11 mouse cellular contexts compared by ENCODE assay signal in genomic region chr10:122449856-122450255, GRCm38 (mm10). TPM values are rescaled to one million over a fixed set of nuclear protein-coding genes. Genes with fewer than 3 reads are reported as not detected.
DNase-seq lines count a peak whose midpoint lies in the region; ATAC-seq lines count a peak whose summit lies in the region.
"Had no signal": no experiment of that assay in that cellular context is flagged by ENCODE, and none has a peak within 500 bp of the region (broad histone marks: within the 10 kb centered on the region; RNA-seq: fewer than 3 reads in every experiment).

No protein-coding gene starts in this region.

- no peak overlapping the region for H3K9ac ChIP-seq in heart, embryonic 15.5 days
- H3K9ac ChIP-seq in embryonic facial prominence, embryonic 14.5 days (ENCODE audit: low read depth, low read length) = no peak overlapping the region
- peak overlapping the region; percentile 52; the same call in 1 of the 2 replicates for H3K9ac ChIP-seq in hindbrain, embryonic 14.5 days
- no peak overlapping the region for H3K9ac ChIP-seq in midbrain, embryonic 16.5 days (ENCODE audit: low read depth, low read length)

- H3K4me2 ChIP-seq in heart, embryonic 15.5 days = peak overlapping the region; percentile 96; the same call in 1 of the 2 replicates
- H3K4me2 ChIP-seq in embryonic facial prominence, embryonic 14.5 days (ENCODE audit: low read depth, low read length) = peak overlapping the region; percentile 92
- peak overlapping the region; percentile 75 for H3K4me2 ChIP-seq in hindbrain, embryonic 14.5 days (replicated peaks)
- peak overlapping the region; percentile 72 for H3K4me2 ChIP-seq in midbrain, embryonic 16.5 days (ENCODE audit: low read length)

- no peak overlapping the region for H3K27ac ChIP-seq in heart, embryonic 15.5 days
- H3K27ac ChIP-seq in embryonic facial prominence, embryonic 14.5 days (replicated peaks; ENCODE audit: low read depth, low read length) = no peak overlapping the region
- H3K27ac ChIP-seq in hindbrain, embryonic 14.5 days = no peak overlapping the region
- H3K27ac ChIP-seq in midbrain, embryonic 16.5 days (ENCODE audit: low read length) = no peak overlapping the region

- no peaks in the 10 kb centered on the region for H3K36me3 ChIP-seq in heart, embryonic 15.5 days
- H3K36me3 ChIP-seq in embryonic facial prominence, embryonic 14.5 days (ENCODE audit: control insufficient read depth, insufficient read depth, low read length) = no peaks in the 10 kb centered on the region
- H3K36me3 ChIP-seq in hindbrain, embryonic 14.5 days (replicated peaks; ENCODE audit: control insufficient read depth, insufficient read depth) = no peaks in the 10 kb centered on the region
- no peaks in the 10 kb centered on the region for H3K36me3 ChIP-seq in midbrain, embryonic 16.5 days (ENCODE audit: control insufficient read depth, insufficient read depth, low read length)

- H3K9me3 ChIP-seq in heart, embryonic 15.5 days (replicated peaks) = no peaks in the 10 kb centered on the region
- no peaks in the 10 kb centered on the region for H3K9me3 ChIP-seq in embryonic facial prominence, embryonic 14.5 days (ENCODE audit: control insufficient read depth, low read length)
- H3K9me3 ChIP-seq in hindbrain, embryonic 14.5 days (ENCODE audit: control insufficient read depth, low read length) = no peaks in the 10 kb centered on the region
- H3K9me3 ChIP-seq in midbrain, embryonic 16.5 days (replicated peaks; ENCODE audit: control insufficient read depth, low read length, poor library complexity, severe bottlenecking) = no peaks in the 10 kb centered on the region

- H3K4me3 ChIP-seq in heart, embryonic 15.5 days = no peak overlapping the region
- H3K4me3 ChIP-seq in embryonic facial prominence, embryonic 14.5 days (ENCODE audit: low read depth, low read length) = peak overlapping the region; percentile 57
- H3K4me3 ChIP-seq in hindbrain, embryonic 14.5 days (replicated peaks; ENCODE audit: low read length) = peak overlapping the region; percentile 41
- H3K4me3 ChIP-seq in midbrain, embryonic 16.5 days (ENCODE audit: low read depth, low read length) = peak overlapping the region; percentile 51; the same call in 1 of the 2 replicates

- no peak for ATAC-seq in heart, embryonic 15.5 days (replicated peaks; ENCODE audit: insufficient number of reproducible peaks, insufficient read depth, low FRiP score, low read depth)
- ATAC-seq in embryonic facial prominence, embryonic 14.5 days (ENCODE audit: low read depth) = no peak
- ATAC-seq in hindbrain, embryonic 14.5 days (ENCODE audit: low FRiP score) = no peak
- no peak for ATAC-seq in midbrain, embryonic 16.5 days

- no peak for DNase-seq in heart, postnatal 14 days
- DNase-seq in embryonic facial prominence, embryonic 14.5 days (ENCODE audit: low spot score) = no peak
- no peak for DNase-seq in hindbrain, embryonic 14.5 days (ENCODE audit: low spot score)
- DNase-seq in frontal cortex, postnatal 10 days (ENCODE audit: low spot score in 2 of 2) = no peak
- DNase-seq in layer of hippocampus, adult 9-11 months = no peak
- no peak for DNase-seq in gastrocnemius, postnatal 14 days
- DNase-seq: cerebellum, adult 9-11 months had no signal

- intact Hi-C loops in heart, postnatal 14 days (cut with DNase I) = loop anchor here (5.0 kb wide), 3 partner anchors 82 to 343 kb away; no protein-coding TSS in a partner anchor
- intact Hi-C loops in gastrocnemius, postnatal 14 days (cut with DNase I; ENCODE audit: low total_unique reads) = loop anchor here (10.0 kb wide), 2 partner anchors 265 to 345 kb away; no protein-coding TSS in a partner anchor

- peaks cover 21% of the 10 kb centered on the region for H3K4me1 ChIP-seq in heart, embryonic 15.5 days (replicated peaks)
- peaks cover 5% of the 10 kb centered on the region for H3K4me1 ChIP-seq in embryonic facial prominence, embryonic 14.5 days (ENCODE audit: control insufficient read depth, insufficient read depth, low read length)
- peaks cover 10% of the 10 kb centered on the region; the same call in 1 of the 2 replicates for H3K4me1 ChIP-seq in hindbrain, embryonic 14.5 days (replicated peaks; ENCODE audit: control insufficient read depth, insufficient read depth, low read length)
- peaks cover 5% of the 10 kb centered on the region; the same call in 1 of the 2 replicates for H3K4me1 ChIP-seq in midbrain, embryonic 16.5 days (ENCODE audit: control insufficient read depth, insufficient read depth, low read length)

- H3K27me3 ChIP-seq in heart, embryonic 15.5 days = peaks cover 39% of the 10 kb centered on the region
- H3K27me3 ChIP-seq in embryonic facial prominence, embryonic 14.5 days (replicated peaks; ENCODE audit: control insufficient read depth, insufficient read depth, low read length) = peaks cover 31% of the 10 kb centered on the region
- H3K27me3 ChIP-seq in hindbrain, embryonic 14.5 days (ENCODE audit: control insufficient read depth, insufficient read depth, low read length) = peaks cover 40% of the 10 kb centered on the region
- H3K27me3 ChIP-seq in midbrain, embryonic 16.5 days (ENCODE audit: control insufficient read depth, insufficient read depth, low read depth, low read length) = peaks cover 22% of the 10 kb centered on the region

RNA-seq across cellular contexts. Expression of gene Avpr1a, which starts 1.6 kb away (rescaled TPM):
- 0.35 and 0.58 TPM in 2 replicates for polyA plus RNA-seq in heart, embryonic 15.5 days (2015; fragmentation: Nextera tagmentation; extraction: Ambion mirVana)
- total RNA-seq in heart, postnatal 14 days (2021) = 1 to 10 TPM; 2.5 to 2.9 TPM
- 3.6 and 4.0 TPM in 2 replicates for polyA plus RNA-seq in embryonic facial prominence, embryonic 14.5 days (2014; fragmentation: Nextera tagmentation; extraction: Ambion mirVana)
- polyA plus RNA-seq in hindbrain, embryonic 14.5 days (2014; fragmentation: Nextera tagmentation; extraction: Ambion mirVana) = 3.7 and 4.3 TPM in 2 replicates
- polyA plus RNA-seq in midbrain, embryonic 16.5 days (2015; fragmentation: Nextera tagmentation; extraction: Ambion mirVana) = 2.7 TPM in 2 replicates
- 1 to 10 TPM; 3.3 to 4.0 TPM for total RNA-seq in gastrocnemius, postnatal 14 days (2021)
- total RNA-seq: neutrophil, adult 5-6 weeks had no signal
- polyA plus RNA-seq: heart, embryonic 14.5 days had no signal
